Mouse (Mus musculus): Measurements from ENCODE around the gene St5. TPM values are rescaled to one million over a fixed set of nuclear protein-coding genes. Genes with fewer than 3 reads are reported as not detected.

The St5 gene
- polyA plus RNA-seq, 2 experiments = 45.0 to 56.3 TPM

DNA sequence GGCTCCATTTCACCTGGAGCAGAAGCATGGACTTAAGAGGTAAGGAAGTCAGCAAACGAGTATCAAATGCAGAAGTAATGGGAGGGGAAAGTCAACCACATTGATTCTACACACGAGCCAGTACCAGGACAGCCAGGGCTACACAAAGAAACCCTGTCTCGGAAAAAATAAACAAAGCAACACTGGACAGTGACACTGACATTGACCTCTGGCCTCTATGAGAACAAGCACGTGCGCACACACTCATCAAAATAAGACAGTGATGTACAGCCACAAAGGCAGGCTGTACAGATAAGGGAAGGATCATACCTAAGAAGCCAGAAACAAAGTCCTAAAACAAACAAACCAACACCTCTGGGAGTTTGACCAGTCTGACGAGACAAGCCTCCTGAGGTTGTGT is 45.5 kb downstream of the St5 start:
- 69% methylated on average over 6 of the region's 6 CpGs for WGBS
- ATAC-seq (ENCODE audit: low FRiP score, low read depth) = no peak
- no peak for TF ChIP-seq POLR2A (IDR thresholded peaks at IDR 0.05; ENCODE audit: borderline replicate concordance, extremely low read depth, insufficient read depth, insufficient read length)

DNA sequence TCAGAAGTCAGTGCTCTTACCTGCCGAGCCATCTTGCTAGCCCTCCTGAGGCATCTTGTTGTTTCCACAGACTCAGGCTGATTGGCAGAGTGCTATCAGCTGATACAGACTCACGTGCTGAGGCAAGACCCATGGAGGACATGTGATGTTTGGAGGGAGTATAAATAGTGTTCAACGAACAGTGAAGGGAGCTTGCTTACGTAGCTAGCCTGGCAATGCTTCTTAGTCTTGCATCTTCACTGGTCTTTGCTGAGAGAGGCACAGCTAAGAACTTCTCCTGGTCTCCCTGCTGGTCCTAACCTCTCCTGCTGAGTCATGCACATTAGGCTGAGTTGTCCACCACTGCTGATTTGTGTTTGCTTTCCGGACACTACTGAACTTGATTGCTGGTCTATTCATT is 48.5 kb downstream of the St5 start:
- ATAC-seq (ENCODE audit: low FRiP score, low read depth) = no peak
- H3K27me3 ChIP-seq (ENCODE audit: control insufficient read depth, insufficient read depth, low read length) = no peaks in the 10 kb centered on the region
- DNase-seq (ENCODE audit: low spot score) = no peak
- 84% methylated on average over 5 of the region's 5 CpGs for WGBS
- no peaks in the 10 kb centered on the region for H3K36me3 ChIP-seq (ENCODE audit: control insufficient read depth, insufficient read depth, low read length)
- no peaks in the 10 kb centered on the region for H3K4me1 ChIP-seq (ENCODE audit: control insufficient read depth, insufficient read depth, low read length)
- H3K4me3 ChIP-seq (replicated peaks; ENCODE audit: low read length) = no peak overlapping the region
- no peak for TF ChIP-seq POLR2A (IDR thresholded peaks at IDR 0.05; ENCODE audit: borderline replicate concordance, extremely low read depth, insufficient read depth, insufficient read length)
- no peak overlapping the region for H3K4me2 ChIP-seq (replicated peaks; ENCODE audit: low read depth, low read length, severe bottlenecking)
- H3K27ac ChIP-seq (replicated peaks; ENCODE audit: low read depth, low read length) = no peak overlapping the region
- no peak overlapping the region for H3K9ac ChIP-seq (ENCODE audit: low read depth, low read length, severe bottlenecking)
- no peaks in the 10 kb centered on the region for H3K9me3 ChIP-seq (ENCODE audit: control insufficient read depth, low read length)

More for the DNA sequence above, 45.5 kb downstream of the St5 start:
- H3K9me3 ChIP-seq (ENCODE audit: control insufficient read depth, low read length) = no peaks in the 10 kb centered on the region
- no peak overlapping the region for H3K4me3 ChIP-seq (replicated peaks; ENCODE audit: low read length)
- no peak overlapping the region for H3K4me2 ChIP-seq (replicated peaks; ENCODE audit: low read depth, low read length, severe bottlenecking)
- no peaks in the 10 kb centered on the region for H3K4me1 ChIP-seq (ENCODE audit: control insufficient read depth, insufficient read depth, low read length)
- H3K27me3 ChIP-seq (ENCODE audit: control insufficient read depth, insufficient read depth, low read length) = no peaks in the 10 kb centered on the region
- H3K36me3 ChIP-seq (ENCODE audit: control insufficient read depth, insufficient read depth, low read length) = no peaks in the 10 kb centered on the region
- H3K27ac ChIP-seq (replicated peaks; ENCODE audit: low read depth, low read length) = no peak overlapping the region
- H3K9ac ChIP-seq (ENCODE audit: low read depth, low read length, severe bottlenecking) = no peak overlapping the region
- no peak for DNase-seq (ENCODE audit: low spot score)

DNA sequence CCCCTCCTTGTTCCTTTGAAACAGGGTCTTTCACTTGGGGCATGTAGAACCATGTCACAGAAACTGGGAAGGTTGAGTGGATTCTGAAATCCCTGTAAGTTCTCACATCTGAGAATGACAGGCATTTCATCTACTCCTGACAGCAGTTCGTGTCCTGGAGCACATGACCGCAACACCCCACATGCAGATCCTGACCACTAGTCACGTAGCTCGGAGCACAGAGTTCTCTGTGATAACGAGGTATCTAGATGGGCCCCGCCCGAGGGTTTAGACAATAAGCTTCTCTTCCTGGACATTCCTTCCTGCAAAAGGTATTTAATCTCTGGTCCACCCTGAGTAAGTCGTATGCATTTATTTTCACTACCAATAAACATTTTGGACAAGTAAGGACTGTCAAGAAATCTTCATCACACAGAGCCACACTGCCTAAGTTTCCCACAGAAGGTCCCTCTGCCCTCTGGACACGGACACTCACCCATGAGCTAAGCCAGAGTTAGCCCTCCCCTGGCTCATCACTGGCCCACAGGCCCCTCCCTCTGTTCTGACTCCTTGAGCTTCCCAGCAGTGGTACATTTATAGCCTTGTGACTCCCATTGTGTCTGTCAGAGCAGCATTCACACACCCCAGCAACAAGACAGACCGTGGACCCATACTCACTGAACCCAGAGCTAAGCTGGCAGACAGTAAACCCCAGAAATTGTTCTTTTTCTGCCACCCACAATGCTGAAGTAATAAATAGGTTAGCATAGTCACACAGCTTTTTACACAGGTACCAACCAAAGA is 54.4 kb downstream of the St5 start:
- H3K36me3 ChIP-seq (ENCODE audit: control insufficient read depth, insufficient read depth, low read length) = no peaks in the 10 kb centered on the region
- ATAC-seq (ENCODE audit: low FRiP score, low read depth) (no peak), DNase-seq (ENCODE audit: low spot score) (no peak)
- H3K9me3 ChIP-seq (ENCODE audit: control insufficient read depth, low read length) = no peaks in the 10 kb centered on the region
- H3K4me3 ChIP-seq (replicated peaks; ENCODE audit: low read length) = no peak overlapping the region
- H3K4me1 ChIP-seq (ENCODE audit: control insufficient read depth, insufficient read depth, low read length) = no peaks in the 10 kb centered on the region
- H3K27me3 ChIP-seq (ENCODE audit: control insufficient read depth, insufficient read depth, low read length) = no peaks in the 10 kb centered on the region
- no peak overlapping the region for H3K9ac ChIP-seq (ENCODE audit: low read depth, low read length, severe bottlenecking)
- H3K4me2 ChIP-seq (replicated peaks; ENCODE audit: low read depth, low read length, severe bottlenecking) = no peak overlapping the region
- no peak for TF ChIP-seq POLR2A (IDR thresholded peaks at IDR 0.05; ENCODE audit: borderline replicate concordance, extremely low read depth, insufficient read depth, insufficient read length)
- whole genome bisulfite sequencing = 80% methylated on average over 10 of the region's 10 CpGs
- H3K27ac ChIP-seq (replicated peaks; ENCODE audit: low read depth, low read length) = no peak overlapping the region

- 27% methylated on average over 3 of the region's 3 CpGs for WGBS
- no peak for DNase-seq (ENCODE audit: low spot score)
- Histone ChIP-seq H3K27ac (replicated peaks; ENCODE audit: low read depth, low read length) (no peak overlapping the region), H3K4me1 (ENCODE audit: control insufficient read depth, insufficient read depth, low read length) (peaks cover 11% of the 10 kb centered on the region), H3K4me2 (replicated peaks; ENCODE audit: low read depth, low read length, severe bottlenecking) (no peak overlapping the region), H3K9me3 (ENCODE audit: control insufficient read depth, low read length) (no peaks in the 10 kb centered on the region), H3K9ac (ENCODE audit: low read depth, low read length, severe bottlenecking) (no peak overlapping the region), H3K27me3 (ENCODE audit: control insufficient read depth, insufficient read depth, low read length) (no peaks in the 10 kb centered on the region), H3K4me3 (replicated peaks; ENCODE audit: low read length) (no peak overlapping the region), H3K36me3 (ENCODE audit: control insufficient read depth, insufficient read depth, low read length) (no peaks in the 10 kb centered on the region)
- no peak for TF ChIP-seq POLR2A (IDR thresholded peaks at IDR 0.05; ENCODE audit: borderline replicate concordance, extremely low read depth, insufficient read depth, insufficient read length)
- no peak for ATAC-seq (ENCODE audit: low FRiP score, low read depth)
Measured at GRCm38 (mm10) chr7:109646574-109646973, 56.8 kb downstream of the St5 start.

DNA sequence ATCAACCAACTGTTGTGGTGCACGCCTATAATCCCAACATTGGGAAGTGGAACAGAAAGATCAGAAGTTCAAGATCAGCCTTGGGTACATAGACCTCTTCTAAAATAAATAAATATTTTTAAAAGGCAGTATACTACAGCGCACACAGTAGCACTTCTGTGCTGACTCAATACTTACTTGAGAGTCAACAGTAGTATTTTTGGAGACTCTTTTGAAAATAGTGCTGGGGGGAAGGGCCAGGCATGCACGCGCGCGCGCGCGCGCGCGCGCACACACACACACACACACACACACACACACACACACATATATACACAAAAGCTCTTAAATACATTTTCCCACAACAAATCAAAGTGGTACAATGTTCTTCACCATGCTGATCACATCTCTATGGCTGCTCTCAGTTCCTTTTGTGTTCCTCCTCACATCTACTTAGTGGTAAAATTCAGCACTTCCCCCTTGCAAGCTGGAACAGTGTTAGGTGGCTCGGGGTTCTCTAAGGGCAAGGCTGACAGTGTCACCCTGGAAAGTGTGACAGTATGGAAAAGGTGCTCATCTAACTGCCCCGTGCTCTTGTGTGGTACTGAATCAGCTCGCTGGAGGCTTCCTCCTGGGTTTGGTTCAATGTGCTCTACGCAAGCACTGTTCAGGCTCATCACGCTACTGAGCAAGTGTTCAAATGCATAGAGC is 60.0 kb downstream of the St5 start:
- no peaks in the 10 kb centered on the region for H3K9me3 ChIP-seq (ENCODE audit: control insufficient read depth, low read length)
- no peaks in the 10 kb centered on the region for H3K27me3 ChIP-seq (ENCODE audit: control insufficient read depth, insufficient read depth, low read length)
- WGBS = 96% methylated on average over 18 of the region's 18 CpGs
- ATAC-seq (ENCODE audit: low FRiP score, low read depth) (no peak), DNase-seq (ENCODE audit: low spot score) (no peak)
- TF ChIP-seq POLR2A (IDR thresholded peaks at IDR 0.05; ENCODE audit: borderline replicate concordance, extremely low read depth, insufficient read depth, insufficient read length) = no peak
- no peak overlapping the region for H3K4me2 ChIP-seq (replicated peaks; ENCODE audit: low read depth, low read length, severe bottlenecking)
- H3K27ac ChIP-seq (replicated peaks; ENCODE audit: low read depth, low read length) = no peak overlapping the region
- H3K4me1 ChIP-seq (ENCODE audit: control insufficient read depth, insufficient read depth, low read length) = peaks cover 15% of the 10 kb centered on the region
- H3K36me3 ChIP-seq (ENCODE audit: control insufficient read depth, insufficient read depth, low read length) = no peaks in the 10 kb centered on the region
- H3K4me3 ChIP-seq (replicated peaks; ENCODE audit: low read length) = no peak overlapping the region
- H3K9ac ChIP-seq (ENCODE audit: low read depth, low read length, severe bottlenecking) = no peak overlapping the region

Measured in limb, embryonic 14.5 days (tissue).